ENCODE assay signal across 9 mouse cellular contexts in the genomic region with DNA sequence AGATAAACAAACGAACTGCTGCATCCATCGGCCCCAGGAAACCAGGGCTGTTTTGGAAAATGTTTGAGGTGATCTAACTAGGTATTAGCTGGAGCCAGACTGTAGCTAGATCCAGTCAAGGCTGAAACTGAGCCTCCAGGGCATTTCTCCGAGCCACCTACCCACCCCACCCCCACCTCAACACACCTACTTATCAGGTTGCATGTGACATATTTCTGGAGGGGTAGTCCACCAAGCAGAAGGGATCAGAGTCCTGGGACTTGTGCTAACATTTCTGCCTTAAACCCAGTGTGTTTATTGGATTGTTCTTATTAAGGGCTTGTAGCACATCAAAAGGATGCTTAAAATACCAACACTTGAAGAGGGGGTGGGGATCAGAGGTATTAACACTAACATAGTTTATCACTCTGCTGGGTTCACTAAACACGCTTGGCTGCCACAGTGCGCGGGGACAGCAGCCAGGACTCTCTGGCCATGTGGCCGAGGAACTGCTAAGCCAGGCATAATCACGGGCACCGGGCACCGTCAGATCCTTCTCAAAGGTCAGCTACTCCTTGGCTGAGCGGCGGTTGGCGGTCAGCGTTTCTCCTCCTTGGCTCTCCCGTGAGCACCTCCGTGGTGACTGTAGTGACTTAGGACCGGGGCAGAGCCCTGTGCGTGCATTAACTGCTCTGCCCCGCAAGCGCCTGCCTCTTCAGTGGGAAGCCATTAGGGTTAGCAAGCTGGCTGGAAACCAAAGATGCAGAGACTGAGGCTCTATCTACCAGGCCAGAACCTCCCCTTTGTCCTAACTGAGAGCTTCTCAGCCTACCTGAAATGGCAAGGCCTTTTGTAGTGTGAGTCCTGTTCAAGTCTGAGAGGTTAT.
DNase-seq lines count a peak whose midpoint lies in the region; ATAC-seq and TF ChIP-seq lines count a peak whose summit lies in the region.
"Had no signal": no experiment of that assay in that cellular context is flagged by ENCODE, and none has a peak within 500 bp of the region (broad histone marks: within the 10 kb centered on the region; RNA-seq: fewer than 3 reads in every experiment).

No protein-coding gene starts in this region.

- ATAC-seq in midbrain, embryonic 16.5 days, result peak; percentile 10; the same call in 1 of the 2 replicates
- no peak for ATAC-seq in midbrain, embryonic 11.5 days (ENCODE audit: low FRiP score)
- ATAC-seq in intestine, embryonic 15.5 days, result peak; percentile 7; the same call in 1 of the 2 replicates
- no peak for ATAC-seq in forebrain, postnatal 0 days

- no peaks in the 10 kb centered on the region for H3K36me3 ChIP-seq in midbrain, embryonic 16.5 days (ENCODE audit: control insufficient read depth, insufficient read depth, low read length)
- no peaks in the 10 kb centered on the region for H3K36me3 ChIP-seq in midbrain, embryonic 11.5 days (ENCODE audit: control insufficient read depth, insufficient read depth, low read length)
- no peaks in the 10 kb centered on the region for H3K36me3 ChIP-seq in intestine, embryonic 15.5 days
- H3K36me3 ChIP-seq in forebrain, postnatal 0 days (ENCODE audit: insufficient read depth), result no peaks in the 10 kb centered on the region

- no peak for DNase-seq in midbrain, embryonic 11.5 days (ENCODE audit: low spot score, missing footprints)
- DNase-seq in heart, adult 11 months, result peak; percentile 97
- peak; percentile 51 for DNase-seq in lung, postnatal 14 days
- DNase-seq in layer of hippocampus, adult 18-20 months (ENCODE audit: low spot score in 2 of 2), result no peak
- no peak for DNase-seq in forebrain, postnatal 0 days
- DNase-seq in ovary, postnatal 14 days (ENCODE audit: low spot score), result no peak
- DNase-seq: liver, embryonic 13.5 days had no signal

- H3K4me3 ChIP-seq in midbrain, embryonic 16.5 days (ENCODE audit: low read depth, low read length), result no peak overlapping the region
- no peak overlapping the region for H3K4me3 ChIP-seq in midbrain, embryonic 11.5 days (ENCODE audit: low read depth, low read length)
- H3K4me3 ChIP-seq in intestine, embryonic 15.5 days (replicated peaks), result no peak overlapping the region
- H3K4me3 ChIP-seq in forebrain, postnatal 0 days (ENCODE audit: low read depth, low read length), result no peak overlapping the region
- H3K4me3 ChIP-seq: liver, embryonic 13.5 days had no signal

- H3K9ac ChIP-seq in midbrain, embryonic 16.5 days (ENCODE audit: low read depth, low read length), result peak overlapping the region; percentile 28; the same call in 1 of the 2 replicates
- H3K9ac ChIP-seq in midbrain, embryonic 11.5 days (ENCODE audit: low read length), result no peak overlapping the region
- H3K9ac ChIP-seq in intestine, embryonic 15.5 days, result no peak overlapping the region
- no peak overlapping the region for H3K9ac ChIP-seq in forebrain, postnatal 0 days
- H3K9ac ChIP-seq: liver, embryonic 13.5 days had no signal

- TF ChIP-seq CTCF in forebrain, postnatal 0 days (IDR thresholded peaks at IDR 0.05; ENCODE audit: low read depth), result no peak

- no peak overlapping the region for H3K4me2 ChIP-seq in midbrain, embryonic 16.5 days (ENCODE audit: low read length)
- no peak overlapping the region for H3K4me2 ChIP-seq in midbrain, embryonic 11.5 days
- H3K4me2 ChIP-seq in intestine, embryonic 15.5 days (replicated peaks), result peak overlapping the region; percentile 33; the same call in 1 of the 2 replicates
- H3K4me2 ChIP-seq in forebrain, postnatal 0 days (ENCODE audit: low read depth), result no peak overlapping the region
- H3K4me2 ChIP-seq: liver, embryonic 13.5 days had no signal

- peaks cover 18% of the 10 kb centered on the region for H3K4me1 ChIP-seq in midbrain, embryonic 16.5 days (ENCODE audit: control insufficient read depth, insufficient read depth, low read length)
- H3K4me1 ChIP-seq in midbrain, embryonic 11.5 days (ENCODE audit: control insufficient read depth, insufficient read depth, low read length), result peaks cover 24% of the 10 kb centered on the region
- peaks cover 48% of the 10 kb centered on the region for H3K4me1 ChIP-seq in intestine, embryonic 15.5 days (replicated peaks)
- H3K4me1 ChIP-seq in forebrain, postnatal 0 days (ENCODE audit: insufficient read depth), result no peaks in the 10 kb centered on the region

- no peaks in the 10 kb centered on the region for H3K27me3 ChIP-seq in midbrain, embryonic 16.5 days (ENCODE audit: control insufficient read depth, insufficient read depth, low read depth, low read length)
- H3K27me3 ChIP-seq in midbrain, embryonic 11.5 days (ENCODE audit: control insufficient read depth, insufficient read depth, low read length), result no peaks in the 10 kb centered on the region
- no peaks in the 10 kb centered on the region for H3K27me3 ChIP-seq in intestine, embryonic 15.5 days (replicated peaks)
- no peaks in the 10 kb centered on the region for H3K27me3 ChIP-seq in forebrain, postnatal 0 days (ENCODE audit: insufficient read depth, low read length)
- H3K27me3 ChIP-seq: liver, embryonic 13.5 days had no signal

- WGBS in midbrain, embryonic 16.5 days, result 21% methylated on average over 20 of the region's 20 CpGs
- 28% methylated on average over 20 of the region's 20 CpGs for WGBS in midbrain, embryonic 11.5 days
- WGBS in intestine, embryonic 15.5 days, result 31% methylated on average over 20 of the region's 20 CpGs
- 34% methylated on average over 20 of the region's 20 CpGs for WGBS in forebrain, postnatal 0 days

- no peaks in the 10 kb centered on the region for H3K9me3 ChIP-seq in midbrain, embryonic 16.5 days (replicated peaks; ENCODE audit: control insufficient read depth, low read length, poor library complexity, severe bottlenecking)
- no peaks in the 10 kb centered on the region for H3K9me3 ChIP-seq in midbrain, embryonic 11.5 days (ENCODE audit: control insufficient read depth, low read length)
- no peaks in the 10 kb centered on the region for H3K9me3 ChIP-seq in intestine, embryonic 15.5 days
- H3K9me3 ChIP-seq in forebrain, postnatal 0 days (ENCODE audit: low read length), result no peaks in the 10 kb centered on the region
- H3K9me3 ChIP-seq: liver, embryonic 13.5 days had no signal

- no peak overlapping the region for H3K27ac ChIP-seq in midbrain, embryonic 16.5 days (ENCODE audit: low read length)
- no peak overlapping the region for H3K27ac ChIP-seq in midbrain, embryonic 11.5 days (ENCODE audit: low read depth, low read length)
- H3K27ac ChIP-seq in intestine, embryonic 15.5 days, result peak overlapping the region; percentile 90
- no peak overlapping the region for H3K27ac ChIP-seq in forebrain, postnatal 0 days (ENCODE audit: low read depth, low read length)
- H3K27ac ChIP-seq: liver, embryonic 13.5 days had no signal

Comparison
In these comparisons a context has a peak if more than half of its experiments do, and no peak if none do; other contexts are left out.
1. ATAC-seq: peak in midbrain, embryonic 16.5 days (single experiment) and intestine, embryonic 15.5 days (single experiment); none in midbrain, embryonic 11.5 days (single experiment) and forebrain, postnatal 0 days (single experiment).
2. DNase-seq: peak in heart, adult 11 months (single experiment) and lung, postnatal 14 days (single experiment); none in midbrain, embryonic 11.5 days (single experiment), layer of hippocampus, adult 18-20 months (0 of 2), forebrain, postnatal 0 days (single experiment) and ovary, postnatal 14 days (single experiment).